Mouse (Mus musculus) lung, adult 2 months (tissue): Measurements from ENCODE around the gene Idh2.

Source experiments
- CTCF ChIP-seq: fragments of 200-500 bp; IDR thresholded peaks from 2 replicates; pipeline ENCODE4 v1.5.1; 2011; ENCODE audit warnings: mild to moderate bottlenecking, low read length, control low read depth; ENCODE audit not compliant: insufficient read depth
- POLR2A ChIP-seq: fragments of 200-500 bp; IDR thresholded peaks from 2 replicates; pipeline ENCODE4 v1.6.1; 2011; ENCODE audit warnings: low read depth, mild to moderate bottlenecking, control low read depth, low read length, borderline replicate concordance; ENCODE audit errors: extremely low read depth

DNA sequence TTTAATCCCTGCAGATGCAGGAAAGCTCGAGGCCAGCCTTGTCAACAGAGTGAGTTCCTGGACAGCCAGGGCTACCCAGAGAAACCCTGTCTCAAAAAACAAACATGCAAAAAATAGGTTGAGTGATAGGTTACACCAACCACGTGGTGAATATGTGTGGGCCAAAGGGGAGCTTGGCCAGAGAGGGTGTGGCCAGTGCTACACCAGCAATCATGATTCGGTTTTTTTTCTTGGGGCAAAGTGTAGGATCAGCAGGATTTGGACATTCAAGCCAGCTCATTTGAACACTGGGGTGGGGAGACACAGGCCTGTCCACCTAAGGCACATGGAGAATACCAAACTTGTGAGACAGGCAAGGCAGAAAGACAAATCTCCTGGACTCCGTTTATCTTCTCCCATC lies 14.1 kb upstream of the Idh2 start:
- no peak for TF ChIP-seq CTCF
- TF ChIP-seq POLR2A, result no peak
